In the genomic region with DNA sequence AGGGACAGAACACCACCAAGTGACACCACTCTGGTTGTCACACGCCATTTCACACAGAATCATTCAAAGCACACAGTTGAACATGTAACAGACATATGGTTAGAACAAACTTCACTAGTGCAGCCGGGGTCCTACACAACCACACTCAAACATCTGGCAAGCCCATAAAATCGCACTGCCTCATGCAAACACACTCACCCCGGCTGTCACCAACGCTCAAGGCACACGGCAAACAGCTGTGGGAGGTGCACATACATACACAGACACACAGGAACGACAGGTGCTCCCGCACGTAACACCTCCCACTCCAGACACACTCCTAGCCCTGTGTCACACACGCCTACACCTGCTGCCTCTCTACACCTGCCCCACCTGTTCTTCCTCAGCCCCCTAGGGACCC, we compare ENCODE assay signal across 7 mouse cellular contexts. TPM values are rescaled to one million over a fixed set of nuclear protein-coding genes. Genes with fewer than 3 reads are reported as not detected.
A peak's percentile ranks its signal among the peaks of the same experiment; 100 is the strongest.
DNase-seq lines count a peak whose midpoint lies in the region; ATAC-seq and TF ChIP-seq lines count a peak whose summit lies in the region.

No protein-coding gene starts in this region.

- 44% methylated on average over 10 of the region's 10 CpGs for WGBS in lung, embryonic 14.5 days
- WGBS in forebrain, embryonic 14.5 days: 70% methylated on average over 10 of the region's 10 CpGs
- WGBS in limb, embryonic 11.5 days: 53% methylated on average over 10 of the region's 10 CpGs
- 50% methylated on average over 10 of the region's 10 CpGs for WGBS in small intestine, adult 2 months

- peak overlapping the region; percentile 87 for H3K4me2 ChIP-seq in lung, embryonic 14.5 days
- peak overlapping the region; percentile 86 for H3K4me2 ChIP-seq in forebrain, embryonic 14.5 days (ENCODE audit: low read length)
- peak overlapping the region; percentile 74 for H3K4me2 ChIP-seq in limb, embryonic 11.5 days (ENCODE audit: low read depth, severe bottlenecking)

- DNase-seq in lung, embryonic 14.5 days: no peak
- no peak for DNase-seq in lung, postnatal 25 days (ENCODE audit: low spot score)
- no peak for DNase-seq in forebrain, embryonic 14.5 days (ENCODE audit: low spot score)
- peak; percentile 38 for DNase-seq in limb, embryonic 11.5 days (ENCODE audit: low spot score)
- DNase-seq in gastrocnemius, postnatal 14 days: no peak
- no peak for DNase-seq in right cerebral cortex, postnatal 25 days

- H3K27ac ChIP-seq in lung, embryonic 14.5 days (ENCODE audit: low read depth): no peak overlapping the region
- no peak overlapping the region for H3K27ac ChIP-seq in forebrain, embryonic 14.5 days (ENCODE audit: low read depth, low read length)
- no peak overlapping the region for H3K27ac ChIP-seq in limb, embryonic 11.5 days (replicated peaks; ENCODE audit: low read depth, low read length)
- no peak overlapping the region for H3K27ac ChIP-seq in small intestine, adult 2 months (ENCODE audit: insufficient read depth, low read depth, low read length)

- H3K27me3 ChIP-seq in lung, embryonic 14.5 days (ENCODE audit: insufficient read depth, low read length): no peaks in the 10 kb centered on the region
- H3K27me3 ChIP-seq in forebrain, embryonic 14.5 days (replicated peaks; ENCODE audit: control insufficient read depth, insufficient read depth, low read length): no peaks in the 10 kb centered on the region
- peaks cover 3% of the 10 kb centered on the region for H3K27me3 ChIP-seq in limb, embryonic 11.5 days (ENCODE audit: control insufficient read depth, insufficient read depth, low read length)
- peaks cover 11% of the 10 kb centered on the region for H3K27me3 ChIP-seq in small intestine, adult 2 months (ENCODE audit: control insufficient read depth, insufficient read depth, low read length)

- intact Hi-C loops in gastrocnemius, postnatal 14 days (cut with DNase I; ENCODE audit: low total_unique reads): no loop called here

- 0 out of 2 replicates have a peak overlapping the region, but pooled peaks have one; percentile 38 for H3K9ac ChIP-seq in lung, embryonic 14.5 days
- peak overlapping the region; percentile 70; the same call in 1 of the 2 replicates for H3K9ac ChIP-seq in forebrain, embryonic 14.5 days (ENCODE audit: low read length)
- H3K9ac ChIP-seq in limb, embryonic 11.5 days (ENCODE audit: low read length): no peak overlapping the region

- peaks cover 22% of the 10 kb centered on the region for H3K4me1 ChIP-seq in lung, embryonic 14.5 days (ENCODE audit: insufficient read depth)
- peaks cover 18% of the 10 kb centered on the region for H3K4me1 ChIP-seq in forebrain, embryonic 14.5 days (ENCODE audit: control insufficient read depth, insufficient read depth, low read length)
- H3K4me1 ChIP-seq in limb, embryonic 11.5 days (ENCODE audit: control insufficient read depth, insufficient read depth, low read length): peaks cover 31% of the 10 kb centered on the region
- H3K4me1 ChIP-seq in small intestine, adult 2 months (ENCODE audit: control insufficient read depth, insufficient read depth, insufficient read length, low read length): peaks cover 5% of the 10 kb centered on the region

- TF ChIP-seq POLR2A in small intestine, adult 2 months (IDR thresholded peaks at IDR 0.05; ENCODE audit: low read depth, low read length): no peak

- no peak for ATAC-seq in lung, embryonic 14.5 days (ENCODE audit: insufficient read depth)
- ATAC-seq in forebrain, embryonic 14.5 days: no peak; the same call in 1 of the 2 replicates
- ATAC-seq in limb, embryonic 11.5 days (ENCODE audit: insufficient number of reproducible peaks, low FRiP score, low TSS enrichment, low read depth): 0 out of 2 replicates have a peak, but pooled peaks have one; percentile 28

- no peak for TF ChIP-seq CTCF in lung, embryonic 14.5 days (IDR thresholded peaks at IDR 0.05; ENCODE audit: low read depth)
- no peak for TF ChIP-seq CTCF in small intestine, adult 2 months (IDR thresholded peaks at IDR 0.05; ENCODE audit: extremely low read depth, insufficient read length, insufficient replicate concordance, low read depth, low read length)

- H3K4me3 ChIP-seq in lung, embryonic 14.5 days (ENCODE audit: low read depth, low read length): peak overlapping the region; percentile 39; the same call in 1 of the 2 replicates
- peak overlapping the region; percentile 36 for H3K4me3 ChIP-seq in forebrain, embryonic 14.5 days (ENCODE audit: low read depth, low read length)
- H3K4me3 ChIP-seq in limb, embryonic 11.5 days (ENCODE audit: low read depth, low read length): no peak overlapping the region
- peak overlapping the region; percentile 27; the same call in 1 of the 2 replicates for H3K4me3 ChIP-seq in small intestine, adult 2 months (ENCODE audit: low read depth, low read length)

- no peaks in the 10 kb centered on the region for H3K9me3 ChIP-seq in lung, embryonic 14.5 days (ENCODE audit: low read depth, low read length)
- H3K9me3 ChIP-seq in forebrain, embryonic 14.5 days (replicated peaks; ENCODE audit: control insufficient read depth, low read length): no peaks in the 10 kb centered on the region
- H3K9me3 ChIP-seq in limb, embryonic 11.5 days (ENCODE audit: control insufficient read depth, low read length): no peaks in the 10 kb centered on the region

- 0 out of 2 replicates have a peak, but pooled peaks cover 6% of the 10 kb centered on the region for H3K36me3 ChIP-seq in lung, embryonic 14.5 days (ENCODE audit: insufficient read depth)
- no peaks in the 10 kb centered on the region for H3K36me3 ChIP-seq in forebrain, embryonic 14.5 days (ENCODE audit: control insufficient read depth, insufficient read depth, low read length)
- H3K36me3 ChIP-seq in limb, embryonic 11.5 days (ENCODE audit: control insufficient read depth, insufficient read depth, low read length): peaks cover 2% of the 10 kb centered on the region
- peaks cover 19% of the 10 kb centered on the region for H3K36me3 ChIP-seq in small intestine, adult 2 months (ENCODE audit: control insufficient read depth, insufficient read depth, low read length)

RNA-seq across cellular contexts. Expression of gene Kcnip2, which starts 0.7 kb away (rescaled TPM):
- 2.8 and 3.2 TPM in 2 replicates for polyA plus RNA-seq in lung, embryonic 14.5 days (2014; fragmentation: Nextera tagmentation; extraction: Ambion mirVana)
- 4.6 and 6.8 TPM in 2 replicates for polyA plus RNA-seq in forebrain, embryonic 14.5 days (2014; fragmentation: Nextera tagmentation; extraction: Ambion mirVana)
- polyA plus RNA-seq in limb, embryonic 11.5 days (2014; fragmentation: Nextera tagmentation; extraction: Ambion mirVana): 0.28 and 0.67 TPM in 2 replicates
- 5.9 and 6.5 TPM in 2 replicates for polyA plus RNA-seq in small intestine, adult 2 months (2012; rRNA removed)
- total RNA-seq in gastrocnemius, postnatal 14 days (2021): under 1 TPM; 0.16 to 0.74 TPM

RNA-seq across cellular contexts. Expression of gene Mgea5, which starts 31.5 kb away (rescaled TPM):
- polyA plus RNA-seq in lung, embryonic 14.5 days (2014; fragmentation: Nextera tagmentation; extraction: Ambion mirVana): 58.3 and 61.8 TPM in 2 replicates
- 70.2 and 77.0 TPM in 2 replicates for polyA plus RNA-seq in forebrain, embryonic 14.5 days (2014; fragmentation: Nextera tagmentation; extraction: Ambion mirVana)
- 65.5 and 75.1 TPM in 2 replicates for polyA plus RNA-seq in limb, embryonic 11.5 days (2014; fragmentation: Nextera tagmentation; extraction: Ambion mirVana)
- polyA plus RNA-seq in small intestine, adult 2 months (2012; rRNA removed): 3.4 and 8.3 TPM in 2 replicates
- total RNA-seq in gastrocnemius, postnatal 14 days (2021): 10 to 100 TPM; 28.6 to 29.6 TPM
